Mouse (Mus musculus) CH12.LX (cell line): Measurements from ENCODE around the gene Arnt. TPM values are rescaled to one million over a fixed set of nuclear protein-coding genes. Genes with fewer than 3 reads are reported as not detected.

ENCODE experiments used
- DNase-seq: peaks from one replicate; pipeline ENCODE4 v3.0.0-alpha.2; 2013; ENCODE audit errors: extremely low read depth
- H3K27ac ChIP-seq: 2 replicates; pipeline ENCODE4 v1.5.1; 2012; ENCODE audit warnings: low read depth, mild to moderate bottlenecking, control low read depth, moderate library complexity; ENCODE audit not compliant: insufficient read depth
- H3K27me3 ChIP-seq: replicated peaks from 2 replicates; pipeline ENCODE3; 2012; ENCODE audit warnings: inconsistent platforms
- H3K36me3 ChIP-seq, 2 experiments: replicated peaks in 1 of 2; 2 replicates each; pipeline versions ENCODE3 to v1.6.1; 2012; ENCODE audit warnings: inconsistent platforms in 1 of 2, low read length in 1 of 2, mild to moderate bottlenecking in 1 of 2, mixed read lengths in 1 of 2, moderate library complexity in 1 of 2; ENCODE audit not compliant: control insufficient read depth in 1 of 2, insufficient read depth in 1 of 2
- H3K4me1 ChIP-seq, 2 experiments: 2 replicates each; pipeline ENCODE4 v1.6.1; 2012; ENCODE audit warnings: inconsistent platforms in 1 of 2, moderate library complexity in 1 of 2; ENCODE audit not compliant: insufficient read depth in 2 of 2, control insufficient read depth in 1 of 2
- H3K4me2 ChIP-seq: 2 replicates; pipeline ENCODE4 v1.6.1; 2012; ENCODE audit warnings: low read depth, mild to moderate bottlenecking, control low read depth; ENCODE audit not compliant: poor library complexity, insufficient read depth, severe bottlenecking
- H3K4me3 ChIP-seq, 3 experiments: fragments of 150-350 bp in 1 of 3; sonication (generic) in 1 of 3; replicated peaks in 1 of 3; 2 replicates each; pipeline versions ENCODE3 to v1.5.1; 2011 to 2012; ENCODE audit warnings: low read depth in 2 of 3, low read length in 2 of 3, mild to moderate bottlenecking in 2 of 3, moderate library complexity in 2 of 3, control low read depth in 1 of 3, improper control_type of control experiment in 1 of 3, inconsistent platforms in 1 of 3, mixed read lengths in 1 of 3; ENCODE audit not compliant: poor library complexity in 1 of 3
- H3K79me2 ChIP-seq: replicated peaks from 2 replicates; pipeline ENCODE4 v1.6.1; 2012; ENCODE audit warnings: mild to moderate bottlenecking, moderate library complexity; ENCODE audit not compliant: control insufficient read depth, poor library complexity, insufficient read depth, severe bottlenecking; ENCODE audit errors: extremely low read depth
- H3K9ac ChIP-seq: 2 replicates; pipeline ENCODE4 v1.6.1; 2012; ENCODE audit warnings: low read depth, mild to moderate bottlenecking, control low read depth, moderate library complexity; ENCODE audit not compliant: insufficient read depth
- H3K9me3 ChIP-seq: replicated peaks from 2 replicates; pipeline ENCODE3; 2012; ENCODE audit warnings: low read length, inconsistent platforms, mixed read lengths
- BHLHE40 ChIP-seq: IDR thresholded peaks from 2 replicates; pipeline ENCODE4 v1.6.1; 2011; ENCODE audit warnings: mild to moderate bottlenecking, low read depth, low read length, improper control_type of control experiment
- EP300 ChIP-seq: IDR thresholded peaks from 2 replicates; pipeline ENCODE4 v1.6.1; 2011; ENCODE audit warnings: low read length, improper control_type of control experiment
- ETS1 ChIP-seq: conservative IDR thresholded peaks from 2 replicates; pipeline ENCODE4 v1.6.1; 2012; ENCODE audit warnings: low read depth, mild to moderate bottlenecking, inconsistent platforms, low read length, improper control_type of control experiment, moderate library complexity
- GABPA ChIP-seq: IDR thresholded peaks from 2 replicates; pipeline ENCODE4 v1.6.1; 2012; ENCODE audit warnings: low read depth, low read length, improper control_type of control experiment, inconsistent platforms; ENCODE audit not compliant: insufficient replicate concordance
- JUN ChIP-seq: IDR thresholded peaks from 2 replicates; pipeline ENCODE4 v1.6.1; 2011; ENCODE audit warnings: low read depth, mild to moderate bottlenecking, low read length, improper control_type of control experiment, moderate library complexity; ENCODE audit not compliant: insufficient read depth
- JUND ChIP-seq: conservative IDR thresholded peaks from 2 replicates; pipeline ENCODE4 v1.6.1; 2011; ENCODE audit warnings: low read depth, low read length, improper control_type of control experiment
- KAT2A ChIP-seq: IDR thresholded peaks from 2 replicates; pipeline ENCODE4 v1.6.1; 2012; ENCODE audit warnings: low read length, improper control_type of control experiment, inconsistent platforms; ENCODE audit not compliant: insufficient replicate concordance
- MAZ ChIP-seq: IDR thresholded peaks from 2 replicates; pipeline ENCODE4 v1.6.1; 2012; ENCODE audit warnings: low read depth, mild to moderate bottlenecking, inconsistent platforms, low read length, improper control_type of control experiment, moderate library complexity
- MEF2A ChIP-seq: IDR thresholded peaks from 2 replicates; pipeline ENCODE4 v1.6.1; 2014; ENCODE audit warnings: low read depth, mild to moderate bottlenecking, inconsistent platforms, low read length, improper control_type of control experiment, borderline replicate concordance
- MXI1 ChIP-seq: IDR thresholded peaks from 2 replicates; pipeline ENCODE4 v1.6.1; 2011; ENCODE audit warnings: mild to moderate bottlenecking, low read depth, low read length, improper control_type of control experiment
- MYC ChIP-seq: IDR thresholded peaks from 2 replicates; pipeline ENCODE4 v1.6.1; 2011; ENCODE audit warnings: low read depth, mild to moderate bottlenecking, improper control_type of control experiment, low read length
- NELFE ChIP-seq: IDR thresholded peaks from 2 replicates; pipeline ENCODE4 v1.6.1; 2011; ENCODE audit warnings: low read depth, low read length, improper control_type of control experiment
- NRF1 ChIP-seq: IDR thresholded peaks from 2 replicates; pipeline ENCODE4 v1.6.1; 2014; ENCODE audit warnings: low read depth, mild to moderate bottlenecking, inconsistent platforms, low read length, improper control_type of control experiment, moderate library complexity
- POLR2AphosphoS2 ChIP-seq: IDR thresholded peaks from 2 replicates; pipeline ENCODE4 v1.6.1; 2011; ENCODE audit warnings: low read depth, low read length, improper control_type of control experiment
- RAD21 ChIP-seq: IDR thresholded peaks from 2 replicates; pipeline ENCODE4 v1.6.1; 2011; ENCODE audit warnings: low read depth, mild to moderate bottlenecking, low read length, improper control_type of control experiment, moderate library complexity
- RCOR1 ChIP-seq: conservative IDR thresholded peaks from 2 replicates; pipeline ENCODE4 v1.6.1; 2012; ENCODE audit warnings: low read depth, mild to moderate bottlenecking, inconsistent platforms, low read length, improper control_type of control experiment
- SIN3A ChIP-seq: IDR thresholded peaks from 2 replicates; pipeline ENCODE4 v1.6.1; 2012; ENCODE audit warnings: low read length, improper control_type of control experiment, inconsistent platforms
- TBP ChIP-seq: conservative IDR thresholded peaks from 2 replicates; pipeline ENCODE4 v1.6.1; 2011; ENCODE audit warnings: low read depth, low read length, improper control_type of control experiment
- TCF12 ChIP-seq: IDR thresholded peaks from 2 replicates; pipeline ENCODE4 v1.6.1; 2014; ENCODE audit warnings: low read depth, mild to moderate bottlenecking, inconsistent platforms, low read length, improper control_type of control experiment
- UBTF ChIP-seq: IDR thresholded peaks from 2 replicates; pipeline ENCODE4 v1.6.1; 2012; ENCODE audit warnings: low read depth, mild to moderate bottlenecking, inconsistent platforms, low read length, improper control_type of control experiment, moderate library complexity
- ZC3H11A ChIP-seq: IDR thresholded peaks from 2 replicates; pipeline ENCODE4 v1.6.1; 2012; ENCODE audit warnings: low read depth, mild to moderate bottlenecking, inconsistent platforms, low read length, improper control_type of control experiment
- ZKSCAN1 ChIP-seq: IDR thresholded peaks from 2 replicates; pipeline ENCODE4 v1.6.1; 2012; ENCODE audit warnings: low read depth, inconsistent platforms, low read length, improper control_type of control experiment, borderline replicate concordance
- ZNF384 ChIP-seq: IDR thresholded peaks from 2 replicates; pipeline ENCODE4 v1.6.1; 2012; ENCODE audit warnings: low read depth, low read length, improper control_type of control experiment, inconsistent platforms
- dilution Hi-C: fragments of 300-500 bp; cut with MboI; formaldehyde crosslinking; loops from 2 replicates; pipeline ENCODE4 v1.14.3; 2020; ENCODE audit warnings: low sequenced_read_pairs; ENCODE audit not compliant: extremely low pct_unique_long_range_greater_than_20kb, extremely low pct_ligation_motif_present
- in situ Hi-C: fragments of 300-500 bp; cut with MboI; formaldehyde crosslinking; loops from 3 replicates; pipeline ENCODE4 v1.14.3; 2019; ENCODE audit warnings: low sequenced_read_pairs, low pct_ligation_motif_present, low pct_unique_long_range_greater_than_20kb, mixed read lengths
- polyA plus RNA-seq: library from polyadenylated mRNA; unstranded; fragments of >175 nt; gene quantifications from 2 replicates; pipeline ENCODE4 v1.2.1, GENCODE M21; 2012; ENCODE audit warnings: low read depth; ENCODE audit not compliant: insufficient read length
- total RNA-seq, 2 experiments: library from RNA; depleted of rRNA; stranded (reverse); fragments of 300-350 nt in 1 of 2; fragments of >200 nt in 1 of 2; gene quantifications; 2 replicates each; pipeline ENCODE4 v1.2.3; 2012 to 2014

Gene Arnt
- total and polyA plus RNA-seq, 3 experiments = 12.4 to 27.7 (median 13.2) TPM

GRCm38 (mm10) chr3:95502312-95502711, 68.1 kb downstream of the Arnt start:
- H3K27me3 ChIP-seq = no peaks in the 10 kb centered on the region
- dilution Hi-C loops (no loop called here), in situ Hi-C loops (loop anchor here (25.0 kb wide), 1 partner anchor 260 kb away; the partner anchor contains the start of gene Tars2)
- H3K27ac ChIP-seq = no peak overlapping the region
- H3K9me3 ChIP-seq = no peaks in the 10 kb centered on the region
- no peaks in the 10 kb centered on the region for H3K79me2 ChIP-seq
- no peaks in the 10 kb centered on the region for H3K4me1 ChIP-seq
- no peak for TF ChIP-seq MAZ
- no peak for TF ChIP-seq GABPA
- no peak for TF ChIP-seq MEF2A
- no peak for TF ChIP-seq ZC3H11A
- no peak for TF ChIP-seq RCOR1
- no peak for TF ChIP-seq SIN3A
- TF ChIP-seq ETS1 = no peak
- no peak for TF ChIP-seq TBP
- no peak for TF ChIP-seq EP300
- no peak for TF ChIP-seq KAT2A
- TF ChIP-seq BHLHE40 = no peak
- H3K36me3 ChIP-seq = peaks cover 0 to 2% of the 10 kb centered on the region in 2 experiments
- no peak overlapping the region for H3K9ac ChIP-seq
- no peak overlapping the region for H3K4me2 ChIP-seq
- DNase-seq = no peak
- H3K4me3 ChIP-seq = no peak overlapping the region

- in situ Hi-C loops = loop anchor here (25.0 kb wide), 1 partner anchor 253 kb away; the partner anchor contains the start of gene Tars2
- H3K4me1 ChIP-seq = peaks cover 3 to 6% of the 10 kb centered on the region in 2 experiments
- H3K79me2 ChIP-seq = no peaks in the 10 kb centered on the region
- H3K9me3 ChIP-seq = no peaks in the 10 kb centered on the region
- no peaks in the 10 kb centered on the region for H3K27me3 ChIP-seq
- no peaks in the 10 kb centered on the region for H3K36me3 ChIP-seq
- TF ChIP-seq TCF12 (no peak), ZKSCAN1 (no peak), UBTF (no peak), JUN (no peak), KAT2A (no peak), MXI1 (no peak), ZNF384 (no peak), JUND (no peak), MEF2A (no peak), POLR2AphosphoS2 (no peak), MYC (no peak), NELFE (no peak), RAD21 (no peak), NRF1 (no peak)
- TF ChIP-seq, all 38 proteins: peak for 0
- Histone ChIP-seq H3K27ac (no peak overlapping the region), H3K9ac (no peak overlapping the region), H3K4me3 (no peak overlapping the region), H3K4me2 (no peak overlapping the region)
- DNase-seq = no peak
- dilution Hi-C loops = no loop called here
These were observed 75.2 kb downstream of the Arnt start for GRCm38 (mm10) chr3:95509348-95509747.
